Mouse (Mus musculus) kidney, adult 2 months (tissue): Measurements from ENCODE around the gene Gja5. TPM values are rescaled to one million over a fixed set of nuclear protein-coding genes. Genes with fewer than 3 reads are reported as not detected.

ENCODE experiments used
- DNase-seq: peaks from one replicate; pipeline ENCODE4 v3.0.0; 2021
- H3K27ac ChIP-seq: fragments of 200-500 bp; 2 replicates; pipeline ENCODE4 v1.5.1; 2012; ENCODE audit warnings: low read depth, low read length, control low read depth, inconsistent platforms; ENCODE audit not compliant: insufficient read depth
- H3K27me3 ChIP-seq: fragments of 200-500 bp; replicated peaks from 2 replicates; pipeline ENCODE4 v1.6.1; 2012; ENCODE audit warnings: mild to moderate bottlenecking, moderate library complexity, low read length, inconsistent platforms; ENCODE audit not compliant: control insufficient read depth, insufficient read depth
- H3K36me3 ChIP-seq: fragments of 200-500 bp; 2 replicates; pipeline ENCODE4 v1.6.1; 2012; ENCODE audit warnings: mild to moderate bottlenecking, moderate library complexity, low read length, inconsistent platforms; ENCODE audit not compliant: control insufficient read depth, insufficient read depth
- H3K4me1 ChIP-seq: fragments of 200-500 bp; 2 replicates; pipeline ENCODE4 v1.6.1; 2011; ENCODE audit warnings: low read length; ENCODE audit not compliant: control insufficient read depth, insufficient read depth
- H3K4me3 ChIP-seq: fragments of 200-500 bp; 2 replicates; pipeline ENCODE4 v1.5.1; 2011; ENCODE audit warnings: mild to moderate bottlenecking, low read depth, low read length, control low read depth; ENCODE audit not compliant: insufficient read depth
- CTCF ChIP-seq: fragments of 200-500 bp; conservative IDR thresholded peaks from 2 replicates; pipeline ENCODE4 v1.5.1; 2011; ENCODE audit warnings: low read depth, mild to moderate bottlenecking, control low read depth, low read length, moderate library complexity, mixed read lengths; ENCODE audit not compliant: insufficient read depth, insufficient read length
- POLR2A ChIP-seq: fragments of 200-500 bp; IDR thresholded peaks from one replicate; pipeline ENCODE4 v1.6.1; 2011; ENCODE audit warnings: low read depth, low read length, control low read depth
- WGBS: fragments of 180-500 bp; shearing (Covaris S2); methylation state at CpG from one replicate; pipeline ENCODE4 v1.1.7; 2018; 5-methylcytosine and 5-hydroxymethylcytosine counted together
- polyA plus RNA-seq: library from polyadenylated mRNA; depleted of rRNA; stranded (reverse); fragments of >200 nt; gene quantifications from 2 replicates; pipeline ENCODE4 v1.2.3, GENCODE M21; 2012

The Gja5 gene
- polyA plus RNA-seq, 1 experiment = 8.2 TPM

DNA sequence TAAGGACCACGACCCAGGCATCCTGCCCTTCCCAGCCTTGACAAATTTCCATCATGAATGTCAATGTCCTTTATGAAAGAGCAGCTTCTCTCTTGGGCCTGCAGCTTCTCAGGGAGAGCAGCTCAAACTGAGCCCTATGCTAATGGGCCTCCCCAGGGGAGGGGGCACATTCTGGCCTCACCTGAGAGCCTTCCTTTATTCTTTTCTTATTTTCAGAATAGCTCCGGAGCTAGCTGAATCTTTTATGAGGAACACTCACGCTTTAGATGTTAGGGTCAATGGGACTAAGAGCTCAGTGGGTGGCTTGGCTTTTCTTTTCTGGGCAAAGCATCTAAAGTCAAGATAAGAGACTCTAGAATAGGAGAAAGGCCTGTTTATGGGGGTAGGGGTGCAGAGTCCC, 88.0 kb downstream of the Gja5 start:
- no peak overlapping the region for H3K4me3 ChIP-seq
- no peaks in the 10 kb centered on the region for H3K36me3 ChIP-seq
- H3K27ac ChIP-seq = no peak overlapping the region
- no peak for DNase-seq
- H3K27me3 ChIP-seq = no peaks in the 10 kb centered on the region
- TF ChIP-seq POLR2A (no peak), CTCF (no peak)
- 59% methylated on average over 3 of the region's 3 CpGs for WGBS
- H3K4me1 ChIP-seq = no peaks in the 10 kb centered on the region

GRCm38 (mm10) chr3:96997770-96998169, 93.3 kb downstream of the Gja5 start:
- Histone ChIP-seq H3K4me1 (no peaks in the 10 kb centered on the region), H3K36me3 (no peaks in the 10 kb centered on the region), H3K4me3 (no peak overlapping the region), H3K27ac (no peak overlapping the region), H3K27me3 (no peaks in the 10 kb centered on the region)
- TF ChIP-seq POLR2A (no peak), CTCF (no peak)
- DNase-seq = peak; percentile 4
- 27% methylated on average over 6 of the region's 6 CpGs for WGBS

DNA sequence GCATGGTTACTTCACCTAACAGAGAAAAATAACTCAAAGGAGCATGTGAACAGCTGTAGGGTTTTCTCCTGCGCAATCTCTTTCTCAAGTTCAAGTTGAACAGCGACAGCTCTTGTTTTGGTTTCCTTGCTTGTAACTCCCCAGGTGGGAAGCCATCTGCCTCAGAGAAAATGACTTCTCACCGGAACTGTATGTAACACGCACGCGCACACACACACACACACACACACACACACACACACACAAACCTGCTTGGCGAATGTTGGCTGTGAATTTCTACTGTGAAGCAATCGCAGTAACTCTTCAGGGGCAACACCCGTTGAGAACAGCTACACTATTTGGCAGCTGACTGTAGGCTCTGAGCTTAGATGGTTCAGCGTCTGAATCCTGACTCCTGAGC, 98.6 kb downstream of the Gja5 start:
- WGBS = 93% methylated on average over 10 of the region's 10 CpGs
- no peak overlapping the region for H3K4me3 ChIP-seq
- TF ChIP-seq POLR2A (no peak), CTCF (no peak)
- no peaks in the 10 kb centered on the region for H3K36me3 ChIP-seq
- DNase-seq = no peak
- H3K27me3 ChIP-seq = no peaks in the 10 kb centered on the region
- no peak overlapping the region for H3K27ac ChIP-seq
- no peaks in the 10 kb centered on the region for H3K4me1 ChIP-seq

- no peaks in the 10 kb centered on the region for H3K4me1 ChIP-seq
- no peak overlapping the region for H3K27ac ChIP-seq
- no peaks in the 10 kb centered on the region for H3K27me3 ChIP-seq
- TF ChIP-seq POLR2A (no peak), CTCF (no peak)
- 75% methylated on average over 4 of the region's 4 CpGs for WGBS
- H3K4me3 ChIP-seq = no peak overlapping the region
- H3K36me3 ChIP-seq = no peaks in the 10 kb centered on the region
- no peak for DNase-seq
Observed at GRCm38 (mm10) chr3:97004509-97004908, 100.0 kb downstream of the Gja5 start.

DNA sequence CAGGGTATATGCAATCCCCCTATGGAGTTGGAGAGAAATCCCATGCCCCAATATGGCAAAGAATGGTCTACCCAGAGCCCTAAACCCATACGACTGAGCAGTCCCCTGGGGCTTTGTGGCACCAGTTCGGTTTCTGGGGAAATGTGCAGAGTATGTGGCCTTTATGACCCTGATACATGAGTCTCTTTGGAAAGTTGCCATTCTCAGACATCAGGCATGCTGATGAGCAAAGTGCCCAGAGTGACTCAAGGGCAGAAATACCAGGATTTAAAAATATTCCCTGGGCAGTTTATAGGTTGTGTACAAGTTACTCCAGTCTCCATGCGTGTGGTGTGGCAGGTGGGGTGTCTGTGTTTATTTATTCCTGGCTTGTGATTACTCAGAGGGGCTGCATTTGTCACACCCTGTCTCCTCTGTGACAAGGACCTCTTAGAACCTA, 102.5 kb downstream of the Gja5 start:
- Histone ChIP-seq H3K36me3 (no peaks in the 10 kb centered on the region), H3K27me3 (no peaks in the 10 kb centered on the region), H3K4me3 (no peak overlapping the region), H3K4me1 (no peaks in the 10 kb centered on the region), H3K27ac (no peak overlapping the region)
- 55% methylated on average over 3 of the region's 3 CpGs for WGBS
- TF ChIP-seq POLR2A = no peak
- TF ChIP-seq CTCF = no peak
- DNase-seq = no peak

- H3K27me3 ChIP-seq = no peaks in the 10 kb centered on the region
- WGBS = 56% methylated on average over 5 of the region's 5 CpGs
Observed at GRCm38 (mm10) chr3:97025226-97025625, 120.7 kb downstream of the Gja5 start.

GRCm38 (mm10) chr3:97032053-97032496, 127.6 kb downstream of the Gja5 start:
- TF ChIP-seq CTCF = no peak
- TF ChIP-seq POLR2A = no peak
- Histone ChIP-seq H3K27ac (no peak overlapping the region), H3K4me1 (no peaks in the 10 kb centered on the region), H3K4me3 (no peak overlapping the region), H3K27me3 (no peaks in the 10 kb centered on the region), H3K36me3 (no peaks in the 10 kb centered on the region)
- DNase-seq = no peak
- 1% methylated on average over 10 of the region's 10 CpGs for WGBS

More at GRCm38 (mm10) chr3:97025226-97025625, 120.7 kb downstream of the Gja5 start:
- peak; percentile 8 for DNase-seq
- Histone ChIP-seq H3K4me1 (no peaks in the 10 kb centered on the region), H3K27ac (no peak overlapping the region), H3K4me3 (no peak overlapping the region), H3K36me3 (no peaks in the 10 kb centered on the region)
- TF ChIP-seq POLR2A (no peak), CTCF (no peak)
